Mouse (Mus musculus): ENCODE measurements at regions not wholly inside any gene's neighbourhood (a gene's known extent, or its start where the extent isn't known, plus 50 kb on each side); places are given as distances from the start of the nearest gene placed in this dataset.

Small RNAs in the stretch of these regions (microRNA-seq; reads per million reads assigned to microRNA genes)
- gene Gm25950 (ENCODE audit: borderline number of aligned reads in 2 of 2): 0 reads per million in 2 experiments
